Mouse (Mus musculus) cortical plate, adult 2 months (tissue): ENCODE measurements around the gene Fam71a.

Experiments
- CTCF ChIP-seq: fragments of 200-500 bp; IDR thresholded peaks from 2 replicates; pipeline ENCODE4 v1.5.1; 2011; ENCODE audit warnings: mild to moderate bottlenecking, control low read depth, low read length; ENCODE audit not compliant: insufficient read depth; ENCODE audit errors: extremely low read depth
- POLR2A ChIP-seq: fragments of 200-500 bp; IDR thresholded peaks from 2 replicates; pipeline ENCODE4 v1.6.1; 2011; ENCODE audit warnings: mild to moderate bottlenecking, low read length, control low read depth; ENCODE audit not compliant: insufficient read depth; ENCODE audit errors: extremely low read depth

DNA sequence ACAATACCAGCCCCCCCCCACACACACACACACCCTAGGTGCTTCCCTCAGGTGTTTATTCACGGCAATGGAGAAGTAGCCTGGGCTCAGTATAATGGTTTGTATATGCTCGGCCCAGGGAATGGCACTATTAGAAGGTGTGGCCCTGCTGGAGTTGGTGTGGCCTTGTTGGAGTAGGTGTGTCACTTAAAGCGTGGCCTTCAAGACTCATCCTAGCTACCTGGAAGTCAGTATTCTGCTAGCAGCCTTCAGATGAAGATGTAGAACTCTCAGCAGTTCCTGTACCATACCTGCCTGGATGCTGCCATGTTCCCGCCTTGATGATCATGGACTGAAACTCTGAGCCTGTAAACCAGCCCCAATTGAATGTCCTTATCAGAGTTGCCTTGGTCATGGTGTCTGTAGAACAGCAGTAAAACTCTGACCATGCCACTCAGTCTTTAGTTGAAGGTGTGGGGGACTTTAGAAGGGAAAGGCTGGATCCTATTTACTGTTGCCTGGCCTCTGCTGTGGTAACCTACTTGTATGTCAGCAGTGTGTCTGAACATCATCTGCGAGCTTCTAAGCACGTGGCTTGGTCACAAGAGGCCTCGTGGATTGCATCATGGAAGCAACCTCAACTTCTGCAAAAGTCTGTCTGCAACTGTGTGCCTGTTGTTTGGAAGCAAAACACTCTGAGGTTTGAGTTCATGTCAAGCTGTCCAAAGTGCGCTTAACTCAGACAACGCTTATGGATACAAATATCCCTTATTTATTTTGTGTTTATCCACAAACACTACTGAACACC lies 36.4 kb upstream of the Fam71a start:
- TF ChIP-seq CTCF (no peak), POLR2A (no peak)
